Mouse (Mus musculus): ENCODE data around the gene 4930524N10Rik. TPM values are rescaled to one million over a fixed set of nuclear protein-coding genes. Genes with fewer than 3 reads are reported as not detected.

The 4930524N10Rik gene
- not detected for polyA plus RNA-seq (2017; shearing (Covaris generic))

DNA sequence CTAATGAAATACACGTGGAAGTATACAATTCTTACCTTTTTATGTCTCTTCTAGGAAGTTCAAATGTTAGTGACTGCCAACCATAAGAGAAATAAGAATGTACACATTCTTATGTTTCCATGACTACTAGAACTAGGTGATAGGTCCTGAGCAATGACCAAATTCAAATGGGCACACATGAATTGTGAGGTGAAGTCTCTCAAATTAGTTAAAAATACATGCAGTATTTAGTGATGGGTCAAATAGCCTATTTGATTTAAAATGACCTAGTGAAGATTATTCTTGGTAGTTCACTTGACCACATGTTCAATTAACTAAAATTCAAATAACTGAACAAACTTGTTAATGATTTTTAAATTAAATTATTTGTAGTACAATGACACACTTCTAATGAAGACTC is at the start of gene 4930524N10Rik:
Gene 4930524N10Rik (minus strand): TSS at position 101 of the 400 bp plus-strand sequence.
- no peak for ATAC-seq

DNA sequence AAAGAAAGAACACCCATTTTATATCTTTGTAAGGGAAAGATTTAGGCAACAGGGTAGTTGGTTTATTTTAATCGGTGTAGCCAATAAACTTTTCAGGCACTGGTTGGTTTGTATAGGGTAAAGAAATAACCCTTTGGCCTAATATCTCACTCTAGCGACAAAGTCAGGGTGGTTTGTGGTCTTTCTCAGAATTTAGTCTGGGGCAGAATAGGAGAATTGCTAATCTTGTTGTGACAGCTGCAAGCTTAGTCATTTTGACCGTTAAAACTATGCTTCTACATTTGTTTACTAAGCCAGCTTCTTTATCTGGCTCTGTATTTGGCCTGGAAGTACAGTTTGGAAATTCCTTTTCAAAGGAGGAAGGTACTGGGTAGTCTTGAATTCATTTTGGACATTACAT is 6.8 kb upstream of the 4930524N10Rik start:
- no peak for ATAC-seq

DNA sequence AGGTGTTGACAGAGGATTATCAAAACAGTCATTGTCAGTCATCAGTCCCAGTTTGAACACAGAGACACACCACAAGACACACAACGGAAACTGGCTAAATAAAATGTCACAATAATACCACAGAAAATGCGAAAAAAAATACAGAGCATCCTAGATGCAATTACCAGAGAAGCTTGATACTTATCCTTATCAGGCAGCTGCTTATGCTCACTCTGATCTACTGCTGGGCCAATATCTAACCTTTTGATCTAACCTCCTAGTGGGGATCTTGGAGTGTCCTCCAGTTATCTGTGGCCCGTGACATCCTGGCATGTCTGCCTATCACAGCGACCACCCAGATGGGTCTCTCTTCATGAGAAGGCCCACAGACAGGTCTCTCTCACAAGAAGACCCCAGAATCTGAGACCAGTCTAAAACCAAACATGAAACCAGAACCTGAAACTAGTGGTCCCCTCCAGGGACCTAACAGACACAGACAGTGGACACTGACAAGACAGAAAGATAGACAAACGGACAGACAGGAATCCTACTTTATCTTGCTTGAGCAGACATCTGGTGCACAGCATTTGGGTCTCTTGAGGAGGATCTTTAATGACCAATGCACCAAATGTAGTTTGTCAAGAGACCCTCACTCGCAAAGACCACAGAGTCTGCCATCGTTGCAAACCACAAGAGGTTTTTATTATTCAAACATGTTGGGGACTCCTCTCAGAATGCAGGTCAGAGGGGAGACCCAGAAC is 6.3 kb upstream of the 4930524N10Rik start:
- no peak for ATAC-seq

DNA sequence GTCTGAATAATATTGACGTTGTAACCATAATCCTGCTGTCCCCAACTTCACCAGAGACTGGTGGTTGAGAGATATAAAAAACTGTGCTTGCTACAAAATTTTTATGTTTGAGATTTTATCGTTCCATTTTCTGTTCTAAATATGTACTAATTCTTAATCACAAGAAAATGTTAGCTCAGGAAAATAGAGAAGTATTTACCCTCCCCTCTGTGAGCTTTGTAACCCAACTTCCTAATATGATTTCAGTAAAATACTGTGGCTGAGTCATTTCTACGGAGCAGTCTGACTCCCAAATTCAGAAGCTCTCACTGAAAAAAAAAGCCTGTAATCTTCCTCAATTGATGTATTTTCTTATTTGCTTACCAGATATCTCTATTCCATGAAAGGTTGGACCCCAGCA is 4.7 kb upstream of the 4930524N10Rik start:
- ATAC-seq = no peak

Other genes starting within 250 kb of the 4930524N10Rik start
- gene Gm15140, start 222.7 kb downstream of the 4930524N10Rik start, polyA plus RNA-seq (2017; shearing (Covaris generic)) = not detected
- gene Samt4, start 138.6 kb upstream of the 4930524N10Rik start, polyA plus RNA-seq (2017; shearing (Covaris generic)) = not detected
- gene Samt2, start 236.0 kb upstream of the 4930524N10Rik start, polyA plus RNA-seq (2017; shearing (Covaris generic)) = not detected

Data from CD4-positive, CD25-positive, alpha-beta regulatory T cell, adult 4 months (primary cell).